Mouse (Mus musculus): Measurements from ENCODE around the gene Vcp.

DNA sequence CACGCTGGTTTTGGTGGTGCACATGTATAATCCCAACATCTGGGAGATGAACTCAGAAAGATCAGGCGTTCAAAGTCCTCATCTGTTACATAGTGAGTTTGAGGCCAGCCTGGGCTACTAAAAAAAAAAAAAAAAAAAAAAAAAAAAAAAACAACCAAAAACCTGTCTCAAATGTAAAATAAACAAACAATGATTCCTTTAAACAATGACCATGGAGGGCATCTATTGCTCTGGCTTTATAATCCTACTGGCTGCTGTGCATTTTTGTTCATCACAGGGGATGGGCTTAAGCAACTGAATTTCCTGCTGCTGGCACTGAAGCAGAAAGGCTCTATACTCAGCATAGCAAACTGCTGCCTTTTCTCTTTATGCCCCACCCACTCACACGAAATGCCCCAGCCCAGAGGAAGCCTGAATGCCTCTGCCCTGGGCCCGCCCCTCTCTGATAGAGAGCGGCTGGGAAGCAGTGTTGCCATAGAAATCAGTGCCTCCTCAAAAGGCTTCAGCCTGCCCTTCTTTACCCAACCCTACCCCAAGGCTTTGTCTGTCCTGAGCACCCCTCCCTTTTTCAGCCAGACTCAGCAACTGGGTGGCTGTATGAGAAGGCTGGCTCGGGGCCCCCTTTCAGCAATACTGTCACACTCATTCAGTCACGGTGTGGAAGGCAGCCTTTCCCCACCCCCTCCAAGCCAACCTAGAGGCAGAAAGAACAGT, 43.5 kb upstream of the Vcp start:
- TF ChIP-seq CTCF (IDR thresholded peaks at IDR 0.05; ENCODE audit: borderline replicate concordance, insufficient read depth, low read length) (no peak), POLR2A (IDR thresholded peaks at IDR 0.05; ENCODE audit: low read depth, low read length) (no peak; the same call in none of the 2 replicates)
